Mouse (Mus musculus) cerebellum, postnatal 4 days (tissue): ENCODE measurements around the gene Selenow.
"Not testable (repeated sequence)": the region's sequence is repeated elsewhere in the genome, so short reads cannot be mapped to it uniquely, and the experiment has no call there.

Experiments
- DNase-seq, 2 experiments: peaks; one replicate each; pipeline ENCODE4 v3.0.0; 2022; ENCODE audit warnings: low spot score in 2 of 2, mixed read lengths in 1 of 2

The Selenow gene

DNA sequence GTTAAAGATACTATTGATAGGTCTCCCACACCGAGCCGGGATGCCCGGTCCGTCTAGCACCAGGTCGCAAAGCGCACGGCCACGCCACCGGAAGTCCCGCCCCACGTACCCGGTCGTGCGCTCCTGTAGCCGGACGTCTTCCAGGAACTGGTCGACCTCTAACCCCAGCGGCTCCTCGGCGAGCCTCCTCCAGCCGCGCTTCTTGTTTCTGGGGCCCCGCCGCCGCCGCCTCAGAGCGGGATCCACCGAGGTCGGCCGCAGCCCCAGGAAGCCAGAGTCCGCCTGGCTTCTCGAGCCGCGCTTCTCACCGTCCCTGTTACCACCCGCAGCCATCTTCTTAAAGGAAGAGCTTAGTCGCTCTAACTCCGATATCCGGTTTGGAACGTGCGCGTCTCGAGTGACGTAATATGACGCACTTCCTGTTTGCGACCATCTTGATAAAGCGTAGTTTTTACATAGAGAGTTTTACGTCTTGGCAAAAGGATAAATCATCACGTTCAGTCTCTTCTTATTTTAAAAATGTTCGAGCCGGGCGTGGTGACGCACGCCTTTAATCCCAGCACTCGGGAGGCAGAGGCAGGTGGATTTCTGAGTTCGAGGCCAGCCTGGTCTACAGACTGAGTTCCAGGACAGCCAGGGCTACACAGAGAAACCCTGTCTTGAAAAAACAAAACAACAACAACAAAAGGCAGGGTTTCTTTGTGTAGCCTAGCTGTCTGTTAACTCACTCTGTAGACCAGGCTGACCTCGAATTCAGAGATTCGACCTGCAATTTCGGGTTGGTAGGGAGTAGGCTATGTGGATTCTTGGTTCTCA is 23.7 kb upstream of the Selenow start, which contains the start of gene Nop53:
Gene Nop53, minus strand, starts transcription at position 354 of the 816 bp plus-strand sequence.
- peak; percentile 57 to 88 for DNase-seq

GRCm38 (mm10) chr7:15945211-15945610 is 23.0 kb upstream of the Selenow start:
- no peak for DNase-seq

DNA sequence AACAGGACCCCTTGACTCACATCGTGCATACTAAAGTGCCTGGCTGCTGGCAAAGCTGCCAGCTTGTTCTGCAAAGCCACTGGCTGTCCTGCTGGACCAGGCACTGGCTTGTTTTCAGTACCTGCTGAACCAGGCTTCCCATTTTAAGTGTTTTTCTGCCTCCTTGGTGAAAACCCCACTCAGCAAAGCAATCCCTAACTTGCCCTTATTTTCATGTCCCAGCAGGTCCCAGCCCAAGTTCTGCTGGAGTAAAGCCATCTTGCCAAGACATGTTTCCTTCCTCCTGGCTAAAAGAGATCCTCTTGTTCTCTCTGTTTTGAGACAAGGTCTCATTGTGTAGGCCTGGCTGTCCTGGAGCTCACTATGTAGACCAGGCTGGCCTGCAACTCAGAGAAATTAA is 22.1 kb upstream of the Selenow start:
- no peak for DNase-seq

- DNase-seq = no peak
These were observed 16.4 kb upstream of the Selenow start for GRCm38 (mm10) chr7:15938621-15939020.

GRCm38 (mm10) chr7:15937491-15937890 is 15.3 kb upstream of the Selenow start:
- DNase-seq = no peak

GRCm38 (mm10) chr7:15933437-15934359 is 11.5 kb upstream of the Selenow start:
- DNase-seq = no peak

- DNase-seq = no peak
These were observed 9.4 kb upstream of the Selenow start for GRCm38 (mm10) chr7:15931635-15932034.

DNA sequence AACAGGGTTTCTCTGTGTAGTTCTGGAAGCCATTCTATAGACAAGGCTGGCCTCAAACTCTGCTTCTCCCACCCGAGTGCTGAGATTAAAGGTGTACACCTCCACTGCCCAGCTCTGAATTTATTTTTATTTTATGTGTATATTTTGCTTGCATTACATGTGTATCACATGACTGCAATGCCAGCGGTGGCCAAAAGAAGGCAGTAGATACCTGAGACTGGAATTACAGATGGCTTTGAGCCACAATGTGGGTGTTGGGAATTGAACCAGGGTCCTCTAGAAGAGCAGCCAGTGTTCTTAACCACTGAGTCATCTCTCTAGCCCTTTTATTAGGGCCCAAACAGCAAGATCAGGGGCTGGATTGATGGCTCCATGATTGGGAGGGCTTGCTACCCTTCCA is 8.3 kb upstream of the Selenow start:
- no peak for DNase-seq

DNA sequence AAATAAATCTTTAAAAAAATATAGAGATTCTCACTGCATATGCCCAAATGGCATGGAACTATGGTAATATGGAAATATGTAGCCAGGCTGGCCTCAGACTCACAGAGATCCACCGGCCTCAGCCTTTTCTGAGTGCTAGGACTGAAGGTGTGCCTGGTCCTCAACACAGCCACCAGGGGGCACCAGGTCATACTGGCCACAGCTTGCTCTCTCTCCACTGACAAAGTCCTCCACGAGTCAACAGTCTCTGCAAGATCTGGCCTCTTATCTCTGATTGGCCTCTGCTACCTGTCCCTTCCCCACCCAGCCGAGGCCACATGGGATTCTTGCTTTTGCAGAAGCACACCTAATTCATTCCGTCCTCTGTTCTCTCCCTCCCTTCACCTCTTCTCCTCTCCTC is 7.7 kb upstream of the Selenow start:
- no peak for DNase-seq

DNA sequence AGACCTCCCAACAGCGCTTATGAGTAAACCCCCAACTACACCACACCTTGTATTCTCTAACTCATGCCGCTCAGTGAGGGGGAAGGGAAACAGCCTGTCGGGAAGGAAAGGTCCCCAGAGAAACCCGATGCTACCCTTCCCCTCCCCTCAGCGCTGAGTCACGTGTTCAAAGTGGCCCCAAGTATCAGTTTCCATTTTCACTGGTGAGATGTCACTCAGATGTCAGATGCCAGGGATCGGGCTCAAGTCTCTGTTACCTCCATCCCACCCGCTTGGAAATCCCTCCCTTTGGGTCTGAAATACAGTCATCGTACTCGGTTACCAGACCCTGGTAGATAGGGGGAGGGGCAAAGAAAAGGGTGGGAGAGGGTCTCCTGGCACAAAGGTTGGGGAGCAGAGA is 406 bp downstream of the Selenow start:
- no peak for DNase-seq

GRCm38 (mm10) chr7:15920645-15921190 is 1.5 kb downstream of the Selenow start:
- DNase-seq = no peak

DNA sequence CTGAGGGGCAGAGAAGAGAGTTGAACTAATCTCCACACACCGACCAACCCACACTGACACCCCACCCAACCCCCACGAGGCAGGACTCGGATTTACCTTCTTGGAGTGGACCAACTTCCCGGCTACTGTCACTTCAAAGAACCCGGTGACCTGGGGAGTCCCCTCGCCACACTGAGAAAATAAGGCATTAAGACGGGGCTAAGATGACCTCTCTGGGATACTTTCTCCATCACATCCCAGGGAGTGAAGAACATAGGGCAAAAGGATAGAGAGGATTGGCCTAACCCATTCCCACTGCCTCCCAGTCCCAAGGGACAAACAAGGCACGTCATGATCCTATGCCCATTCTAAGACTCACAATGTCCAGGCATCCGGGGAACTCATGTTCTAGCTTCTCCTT is 2.3 kb downstream of the Selenow start:
- no peak for DNase-seq

DNA sequence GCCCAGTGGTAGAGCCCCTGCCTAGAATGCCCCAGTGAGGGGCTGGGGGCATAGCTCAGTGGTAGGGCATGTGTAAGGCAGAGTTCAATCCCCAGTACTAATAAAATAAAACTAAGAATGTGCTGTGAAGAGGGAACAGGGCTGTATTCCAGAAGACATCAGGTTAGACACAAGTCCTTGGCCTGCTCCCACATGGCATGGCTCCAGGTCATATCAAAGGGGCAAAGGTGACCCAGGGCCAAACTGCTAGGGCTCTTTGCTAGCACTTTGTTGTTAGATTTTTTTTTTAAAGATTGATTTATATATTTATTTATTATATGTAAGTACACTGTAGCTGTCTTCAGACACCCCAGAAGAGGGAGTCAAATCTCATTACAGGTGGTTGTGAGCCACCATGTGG is 3.8 kb downstream of the Selenow start:
- no peak for DNase-seq

GRCm38 (mm10) chr7:15916996-15917395 is 5.2 kb downstream of the Selenow start:
- no peak for DNase-seq

DNA sequence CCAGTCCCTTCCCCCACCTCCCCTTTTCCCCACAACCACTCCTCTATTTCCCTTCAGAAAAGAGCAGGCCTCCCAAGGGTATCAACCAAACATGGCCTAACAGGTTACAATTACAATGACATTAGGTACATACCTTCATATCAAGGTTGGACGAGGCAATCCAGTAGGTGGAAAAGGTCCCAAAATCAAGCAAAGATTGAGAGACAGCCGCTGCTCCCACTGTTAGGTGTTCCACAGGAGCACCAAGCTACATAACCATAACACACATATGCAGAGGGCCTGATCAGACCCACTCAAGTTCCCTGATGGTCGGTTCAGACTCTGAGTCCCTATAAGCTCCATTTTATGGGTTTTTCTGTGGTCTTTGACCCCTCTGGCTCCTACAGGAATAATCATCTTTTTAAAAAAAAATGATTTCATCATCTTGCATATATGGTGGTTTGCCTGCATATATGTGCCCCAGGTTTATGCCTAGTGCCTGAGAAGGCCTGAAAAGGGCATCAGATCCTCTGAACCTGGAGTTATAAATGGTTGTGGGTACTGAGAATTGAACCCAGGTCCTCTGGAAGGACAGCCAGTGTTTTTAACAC is 6.0 kb downstream of the Selenow start:
- DNase-seq = no peak

DNA sequence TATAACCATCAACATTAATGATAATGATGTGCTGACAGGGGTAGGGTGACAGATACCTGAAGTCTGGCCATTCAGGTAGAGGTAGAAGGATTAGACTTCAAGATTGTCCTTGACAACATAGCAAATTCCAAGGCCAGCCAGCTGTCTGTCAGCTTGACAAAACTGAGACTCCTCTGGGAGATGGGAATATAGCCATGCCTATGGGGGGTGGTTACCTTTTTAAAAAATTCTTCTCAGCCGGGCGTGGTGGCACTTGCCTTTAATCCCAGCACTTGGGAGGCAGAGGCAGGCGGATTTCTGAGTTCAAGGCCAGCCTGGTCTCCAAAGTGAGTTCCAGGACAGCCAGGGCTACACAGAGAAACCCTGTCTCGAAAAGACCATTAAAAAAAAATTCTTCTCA is 6.5 kb downstream of the Selenow start:
- DNase-seq = not testable (repeated sequence)

DNA sequence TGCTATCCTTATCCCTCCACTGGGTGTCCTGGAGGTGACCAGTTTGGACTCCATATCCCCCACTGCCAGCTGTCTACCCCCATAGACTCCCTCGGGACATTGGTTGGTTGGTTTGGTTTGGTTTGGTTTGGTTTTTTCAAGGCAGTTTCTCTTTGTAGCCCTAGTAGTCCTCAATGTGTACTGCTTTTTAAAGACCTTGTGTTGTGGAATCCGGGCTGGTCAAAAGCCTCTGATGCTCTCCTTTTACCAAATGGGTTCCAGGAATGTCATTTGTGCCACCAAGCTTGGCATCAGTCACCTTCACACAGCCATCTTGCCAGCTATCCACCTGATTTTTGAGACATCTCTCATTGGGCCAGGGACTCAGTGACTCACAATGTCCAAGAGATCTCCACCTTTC is 7.5 kb downstream of the Selenow start:
- no peak for DNase-seq

DNA sequence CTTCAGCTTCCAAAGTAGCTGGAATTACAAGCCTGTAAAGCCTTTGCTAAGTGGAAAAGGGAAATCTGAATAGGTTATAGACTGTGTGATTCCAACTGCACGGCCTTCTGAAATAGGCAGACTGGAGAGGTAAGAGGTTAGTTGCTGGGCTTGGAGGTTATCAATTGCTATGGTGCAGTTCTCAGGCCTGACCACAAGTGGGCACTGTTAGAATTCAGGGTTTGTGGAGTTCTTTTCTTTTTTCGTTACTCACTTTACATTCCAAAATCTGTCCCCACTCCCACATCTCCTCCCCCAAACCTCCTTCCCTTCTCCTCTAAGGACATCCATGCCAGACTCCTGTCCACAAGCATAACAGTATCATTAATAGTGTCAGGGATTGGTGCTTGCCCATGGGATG is 8.0 kb downstream of the Selenow start:
- peak in 1 of 2 experiments; percentile 34 for DNase-seq

- peak; percentile 62 to 77 for DNase-seq
These were observed 10.0 kb downstream of the Selenow start for GRCm38 (mm10) chr7:15912183-15912582.

DNA sequence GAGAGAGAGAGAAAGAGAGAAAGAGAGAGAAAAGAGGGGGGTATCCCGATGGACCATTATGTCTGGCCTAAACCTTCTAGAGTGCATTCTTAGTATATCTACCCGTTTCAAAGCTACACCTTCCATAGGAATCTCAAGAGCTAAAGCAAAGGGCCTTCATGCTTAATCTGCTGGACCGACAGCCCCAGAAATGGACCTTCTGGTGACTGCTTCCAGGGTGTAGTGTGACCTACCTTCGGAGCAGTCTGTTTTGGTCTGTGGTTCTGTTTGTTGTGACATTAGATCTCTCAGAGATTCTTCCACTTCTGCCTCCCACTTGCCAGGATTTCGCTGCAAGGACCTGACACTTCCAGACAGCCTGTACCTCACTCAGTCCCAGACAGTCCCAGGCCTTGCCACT is 11.7 kb downstream of the Selenow start:
- no peak for DNase-seq

DNA sequence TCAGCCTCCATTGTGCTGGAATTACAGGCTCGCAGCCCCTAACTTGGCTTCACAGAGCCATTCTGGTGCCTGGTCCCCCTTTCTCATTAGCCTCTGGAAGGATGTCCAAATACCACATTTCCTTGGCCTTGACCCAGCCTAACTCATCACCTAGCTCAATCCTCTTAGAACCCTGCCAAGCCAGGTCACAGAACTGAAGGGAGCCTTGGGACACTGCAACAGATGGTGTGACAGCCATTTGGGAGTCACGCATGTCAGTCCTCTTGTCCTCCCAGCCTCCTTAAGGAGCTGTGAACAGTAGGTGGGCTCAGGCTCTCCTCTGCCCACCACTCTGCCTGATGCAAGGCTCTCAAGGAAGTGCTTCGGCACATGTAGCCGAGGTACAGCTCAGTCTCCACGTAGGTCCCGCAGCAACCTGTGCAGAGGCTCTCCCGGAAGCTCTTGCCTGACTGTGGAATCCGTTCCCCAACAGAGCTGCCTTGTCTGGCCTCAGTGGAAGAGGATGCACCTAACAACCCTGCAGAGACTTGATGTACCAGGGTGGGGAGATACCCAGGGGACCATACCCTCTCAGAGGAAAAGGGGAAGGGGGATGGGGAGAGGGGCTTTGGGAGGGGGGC is 14.1 kb downstream of the Selenow start:
- DNase-seq = no peak

DNA sequence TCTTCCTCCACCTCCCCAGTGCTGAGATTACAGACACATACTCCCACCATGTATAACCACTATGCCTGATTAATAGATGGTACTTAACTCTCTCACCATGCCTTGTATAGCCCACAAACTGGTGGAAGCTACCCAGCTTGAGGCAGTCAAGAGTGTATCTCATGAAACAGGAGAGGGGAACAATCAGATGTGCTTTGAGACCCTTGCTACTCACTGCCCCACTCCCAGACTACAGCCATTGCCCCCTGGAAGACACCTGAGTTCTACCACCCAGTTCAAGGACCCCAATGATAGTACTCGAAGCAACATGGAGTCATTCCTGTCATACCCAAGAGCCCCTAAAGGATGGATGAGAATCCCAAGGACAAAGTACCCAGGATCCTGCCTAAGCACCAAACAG is 15.6 kb downstream of the Selenow start:
- DNase-seq = no peak
